Mouse (Mus musculus): ENCODE measurements around the gene Ppp2r5c. TPM values are rescaled to one million over a fixed set of nuclear protein-coding genes. Genes with fewer than 3 reads are reported as not detected.

Gene Ppp2r5c
- polyA plus RNA-seq, 1 experiment from 2014 or later: 140 TPM

- Histone ChIP-seq H3K27me3 (no peaks in the 10 kb centered on the region), H3K9ac (no peak overlapping the region), H3K4me1 (replicated peaks) (no peaks in the 10 kb centered on the region), H3K4me3 (no peak overlapping the region), H3K36me3 (peaks cover 42% of the 10 kb centered on the region), H3K27ac (replicated peaks) (no peak overlapping the region), H3K4me2 (no peak overlapping the region), H3K9me3 (no peaks in the 10 kb centered on the region)
- WGBS: 87% methylated on average over 9 of the region's 9 CpGs
- ATAC-seq (ENCODE audit: low read depth): no peak
Measured at GRCm38 (mm10) chr12:110578333-110578732, 131.4 kb downstream of the Ppp2r5c start.

DNA sequence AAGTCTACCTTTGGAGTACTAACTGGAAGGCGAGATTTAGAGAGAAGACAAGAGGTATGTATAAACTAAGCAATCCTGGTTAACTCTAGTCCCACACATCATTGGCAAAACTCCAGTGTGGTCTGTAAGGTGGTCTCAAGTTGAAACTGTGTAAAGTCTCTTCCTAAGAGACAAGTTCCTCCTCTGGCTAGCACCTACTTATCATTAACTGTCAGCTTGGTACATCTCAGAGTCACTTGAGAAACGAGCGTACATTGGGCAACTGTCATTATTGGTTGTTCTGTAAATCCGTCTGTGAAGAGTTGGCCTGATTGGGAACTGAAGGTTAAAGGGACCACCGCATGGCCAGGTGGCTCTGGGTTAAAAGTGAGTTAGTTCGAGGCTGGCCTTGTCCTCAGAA, 141.7 kb downstream of the Ppp2r5c start:
- H3K4me3 ChIP-seq: no peak overlapping the region
- H3K4me1 ChIP-seq (replicated peaks): peaks cover 19% of the 10 kb centered on the region
- no peaks in the 10 kb centered on the region for H3K9me3 ChIP-seq
- H3K9ac ChIP-seq: no peak overlapping the region
- H3K27me3 ChIP-seq: no peaks in the 10 kb centered on the region
- no peak for ATAC-seq (ENCODE audit: low read depth)
- H3K4me2 ChIP-seq: no peak overlapping the region
- WGBS: 83% methylated on average over 6 of the region's 6 CpGs
- H3K36me3 ChIP-seq: no peaks in the 10 kb centered on the region
- H3K27ac ChIP-seq (replicated peaks): no peak overlapping the region

DNA sequence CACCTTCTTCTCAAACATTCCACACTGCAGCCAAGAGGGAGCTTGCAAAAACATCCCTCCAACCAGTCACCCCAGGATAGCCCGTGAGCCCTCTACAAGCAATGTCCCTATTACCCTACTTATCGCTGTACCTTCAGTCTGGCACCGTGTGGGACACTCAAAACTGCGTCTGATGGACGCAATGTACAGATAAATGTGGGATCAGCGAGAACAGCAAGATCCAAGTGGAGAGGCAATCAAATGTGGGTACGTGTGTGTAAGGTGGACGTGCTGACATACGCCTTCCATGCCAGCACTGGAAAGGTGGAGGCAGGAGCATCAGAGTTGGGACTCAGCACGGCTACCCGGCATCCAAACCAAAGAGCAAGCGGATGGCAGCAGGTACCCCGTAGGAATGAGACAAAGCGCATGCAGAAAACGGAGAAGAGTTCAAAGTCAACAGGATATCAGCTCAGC, 143.9 kb downstream of the Ppp2r5c start:
- Histone ChIP-seq H3K4me2 (peak overlapping the region; percentile 99), H3K27ac (replicated peaks) (peak overlapping the region; percentile 96), H3K9me3 (no peaks in the 10 kb centered on the region), H3K9ac (peak overlapping the region; percentile 94), H3K4me1 (replicated peaks) (peaks cover 19% of the 10 kb centered on the region), H3K36me3 (no peaks in the 10 kb centered on the region), H3K27me3 (no peaks in the 10 kb centered on the region), H3K4me3 (peak overlapping the region; percentile 75)
- WGBS: 2% methylated on average over 15 of the region's 15 CpGs
- peak; percentile 41 for ATAC-seq (ENCODE audit: low read depth)

- peak overlapping the region; percentile 96 for H3K27ac ChIP-seq (replicated peaks)
- under 1% methylated on average over 56 of the region's 56 CpGs for WGBS
- peak overlapping the region; percentile 75 for H3K4me3 ChIP-seq
- H3K36me3 ChIP-seq: no peaks in the 10 kb centered on the region
- H3K4me1 ChIP-seq (replicated peaks): peaks cover 19% of the 10 kb centered on the region
- H3K4me2 ChIP-seq: peak overlapping the region; percentile 99
- no peaks in the 10 kb centered on the region for H3K27me3 ChIP-seq
- H3K9me3 ChIP-seq: no peaks in the 10 kb centered on the region
- peak overlapping the region; percentile 94 for H3K9ac ChIP-seq
- peak; percentile 98 for ATAC-seq (ENCODE audit: low read depth)
Measured at GRCm38 (mm10) chr12:110591260-110591883, 144.5 kb downstream of the Ppp2r5c start.

- Histone ChIP-seq H3K36me3 (no peaks in the 10 kb centered on the region), H3K27ac (replicated peaks) (no peak overlapping the region), H3K4me1 (replicated peaks) (peaks cover 26% of the 10 kb centered on the region), H3K4me3 (no peak overlapping the region), H3K9me3 (no peaks in the 10 kb centered on the region), H3K27me3 (peaks cover 15% of the 10 kb centered on the region), H3K9ac (peak overlapping the region; percentile 26; the same call in 1 of the 2 replicates), H3K4me2 (no peak overlapping the region)
- ATAC-seq (ENCODE audit: low read depth): no peak
- WGBS: 11% methylated on average over 7 of the region's 7 CpGs
Measured at GRCm38 (mm10) chr12:110598527-110598926, 151.6 kb downstream of the Ppp2r5c start.

GRCm38 (mm10) chr12:110599791-110600190, 152.9 kb downstream of the Ppp2r5c start:
- H3K27me3 ChIP-seq: peaks cover 15% of the 10 kb centered on the region
- H3K9me3 ChIP-seq: no peaks in the 10 kb centered on the region
- peak overlapping the region; percentile 93; the same call in 1 of the 2 replicates for H3K4me2 ChIP-seq
- no peak for ATAC-seq (ENCODE audit: low read depth)
- H3K36me3 ChIP-seq: no peaks in the 10 kb centered on the region
- H3K9ac ChIP-seq: no peak overlapping the region
- WGBS: 78% methylated on average over 4 of the region's 4 CpGs
- H3K27ac ChIP-seq (replicated peaks): no peak overlapping the region
- H3K4me3 ChIP-seq: no peak overlapping the region
- peaks cover 39% of the 10 kb centered on the region for H3K4me1 ChIP-seq (replicated peaks)

GRCm38 (mm10) chr12:110600225-110600991, 153.5 kb downstream of the Ppp2r5c start:
- Histone ChIP-seq H3K27ac (replicated peaks) (no peak overlapping the region), H3K27me3 (peaks cover 15% of the 10 kb centered on the region), H3K4me3 (peak overlapping the region; percentile 99), H3K9ac (peak overlapping the region; percentile 99), H3K9me3 (no peaks in the 10 kb centered on the region), H3K36me3 (no peaks in the 10 kb centered on the region), H3K4me1 (replicated peaks) (peaks cover 44% of the 10 kb centered on the region), H3K4me2 (peak overlapping the region; percentile 93)
- ATAC-seq (ENCODE audit: low read depth): peak; percentile 7; the same call in 1 of the 2 replicates
- 60% methylated on average over 13 of the region's 13 CpGs for WGBS

- H3K4me1 ChIP-seq (replicated peaks): peaks cover 44% of the 10 kb centered on the region
- no peaks in the 10 kb centered on the region for H3K36me3 ChIP-seq
- ATAC-seq (ENCODE audit: low read depth): peak; percentile 95
- peak within 1 kb of the TSS; percentile 93 for H3K4me2 ChIP-seq
- no peaks in the 10 kb centered on the region for H3K9me3 ChIP-seq
- peak within 1 kb of the TSS; percentile 98 for H3K27ac ChIP-seq (replicated peaks)
- H3K4me3 ChIP-seq: peak within 1 kb of the TSS; percentile 99
- H3K27me3 ChIP-seq: peaks cover 15% of the 10 kb centered on the region
- peak within 1 kb of the TSS; percentile 99 for H3K9ac ChIP-seq
- WGBS: under 1% methylated on average over 105 of the region's 105 CpGs
Measured at GRCm38 (mm10) chr12:110601241-110602218, 154.6 kb downstream of the Ppp2r5c start, which contains the start of gene Dync1h1. Gene Dync1h1, plus strand, starts transcription at chr12:110601452.

DNA sequence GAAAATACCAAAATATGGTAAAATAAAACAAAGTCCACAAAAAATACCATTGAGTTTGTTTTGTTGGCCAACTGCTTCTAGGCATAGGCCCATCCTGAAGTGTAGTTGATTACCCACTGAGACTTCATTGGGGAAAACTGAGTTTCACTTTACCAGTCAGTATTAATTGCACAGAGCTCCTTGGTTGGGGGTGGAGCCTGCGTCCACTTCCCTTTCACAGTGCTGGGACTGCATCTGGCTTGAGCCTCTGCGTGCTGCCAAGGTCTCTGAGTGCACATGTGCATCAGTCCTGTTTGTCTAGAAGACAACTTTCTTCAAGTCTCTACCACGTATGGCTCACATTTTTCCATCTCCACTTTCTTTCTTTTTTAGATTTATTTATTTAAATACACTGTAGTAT, 159.2 kb downstream of the Ppp2r5c start:
- WGBS: 89% methylated on average over 3 of the region's 3 CpGs
- Histone ChIP-seq H3K27me3 (no peaks in the 10 kb centered on the region), H3K36me3 (peaks cover 4% of the 10 kb centered on the region; the same call in 1 of the 2 replicates), H3K4me1 (replicated peaks) (peaks cover 38% of the 10 kb centered on the region), H3K4me3 (no peak overlapping the region), H3K9me3 (no peaks in the 10 kb centered on the region), H3K9ac (no peak overlapping the region), H3K4me2 (no peak overlapping the region), H3K27ac (replicated peaks) (no peak overlapping the region)
- no peak for ATAC-seq (ENCODE audit: low read depth)

DNA sequence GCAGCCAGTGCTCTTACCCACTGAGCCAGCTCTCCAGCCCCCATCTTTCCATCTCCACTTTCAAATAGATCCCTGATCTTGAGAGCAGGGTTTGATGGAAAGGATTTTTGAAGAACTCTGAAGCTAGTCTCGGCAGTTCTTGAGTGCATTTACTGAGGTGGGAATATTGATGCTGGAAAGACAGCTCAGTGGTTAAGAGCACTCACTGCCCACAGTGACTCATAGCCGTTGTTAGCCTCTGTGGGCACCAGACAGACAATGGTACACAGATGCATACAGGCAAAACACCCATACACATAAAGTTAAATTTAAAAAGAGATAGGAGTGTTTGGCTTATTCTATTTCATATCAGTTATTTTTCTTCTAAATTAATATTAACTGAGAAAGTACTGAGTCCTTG, 159.8 kb downstream of the Ppp2r5c start:
- 89% methylated on average over 2 of the region's 2 CpGs for WGBS
- Histone ChIP-seq H3K4me2 (no peak overlapping the region), H3K27me3 (no peaks in the 10 kb centered on the region), H3K4me3 (no peak overlapping the region), H3K9me3 (no peaks in the 10 kb centered on the region), H3K36me3 (peaks cover 4% of the 10 kb centered on the region), H3K4me1 (replicated peaks) (peaks cover 38% of the 10 kb centered on the region), H3K27ac (replicated peaks) (no peak overlapping the region), H3K9ac (no peak overlapping the region)
- no peak for ATAC-seq (ENCODE audit: low read depth)

- Histone ChIP-seq H3K4me2 (no peak overlapping the region), H3K27ac (replicated peaks) (no peak overlapping the region), H3K4me3 (no peak overlapping the region), H3K4me1 (replicated peaks) (peaks cover 22% of the 10 kb centered on the region), H3K27me3 (no peaks in the 10 kb centered on the region), H3K9ac (no peak overlapping the region), H3K9me3 (no peaks in the 10 kb centered on the region), H3K36me3 (peaks cover 21% of the 10 kb centered on the region)
- WGBS: 78% methylated on average over 11 of the region's 11 CpGs
- ATAC-seq (ENCODE audit: low read depth): no peak
Measured at GRCm38 (mm10) chr12:110608460-110609152, 161.7 kb downstream of the Ppp2r5c start.
